Mouse (Mus musculus): ENCODE measurements around the gene Rnase9. TPM values are rescaled to one million over a fixed set of nuclear protein-coding genes. Genes with fewer than 3 reads are reported as not detected.

The Rnase9 gene
- polyA plus RNA-seq, 1 experiment, result not detected

DNA sequence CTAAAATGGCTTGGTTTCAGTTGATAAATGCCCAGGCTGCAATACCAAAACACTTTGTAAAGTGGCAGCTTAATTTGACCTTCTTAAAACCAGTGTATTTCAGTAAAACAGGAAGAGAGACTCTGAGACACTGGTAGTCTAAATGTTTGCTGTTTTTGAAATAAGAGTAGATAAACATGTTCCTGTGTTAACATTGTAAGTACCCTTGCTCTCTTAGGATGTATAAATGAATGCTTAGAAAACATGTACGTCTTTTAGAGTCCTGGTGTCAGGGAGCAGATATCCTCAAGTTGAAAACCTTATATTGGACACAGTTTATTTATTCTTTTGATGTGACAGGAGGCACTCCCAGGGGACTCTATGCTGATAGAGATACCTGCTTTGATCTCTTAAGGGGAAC, 6.5 kb downstream of the Rnase9 start:
- Histone ChIP-seq H3K27ac (ENCODE audit: insufficient read depth, low read length) (no peak overlapping the region), H3K4me1 (ENCODE audit: control insufficient read depth, insufficient read depth, low read length) (peaks cover 1% of the 10 kb centered on the region), H3K9me3 (replicated peaks; ENCODE audit: control insufficient read depth, insufficient read depth, low read length, poor library complexity, severe bottlenecking) (no peaks in the 10 kb centered on the region), H3K27me3 (ENCODE audit: control insufficient read depth, insufficient read depth, low read length, poor library complexity, severe bottlenecking) (no peaks in the 10 kb centered on the region), H3K4me3 (ENCODE audit: low read depth, low read length) (no peak overlapping the region), H3K36me3 (ENCODE audit: control insufficient read depth, insufficient read depth, low read length, poor library complexity, severe bottlenecking) (no peaks in the 10 kb centered on the region), H3K9ac (ENCODE audit: low read depth, poor library complexity, severe bottlenecking) (no peak overlapping the region)
- TF ChIP-seq CTCF (IDR thresholded peaks at IDR 0.05; ENCODE audit: low read depth, low read length) (no peak), POLR2A (IDR thresholded peaks at IDR 0.05; ENCODE audit: insufficient read depth, low read length) (no peak)

DNA sequence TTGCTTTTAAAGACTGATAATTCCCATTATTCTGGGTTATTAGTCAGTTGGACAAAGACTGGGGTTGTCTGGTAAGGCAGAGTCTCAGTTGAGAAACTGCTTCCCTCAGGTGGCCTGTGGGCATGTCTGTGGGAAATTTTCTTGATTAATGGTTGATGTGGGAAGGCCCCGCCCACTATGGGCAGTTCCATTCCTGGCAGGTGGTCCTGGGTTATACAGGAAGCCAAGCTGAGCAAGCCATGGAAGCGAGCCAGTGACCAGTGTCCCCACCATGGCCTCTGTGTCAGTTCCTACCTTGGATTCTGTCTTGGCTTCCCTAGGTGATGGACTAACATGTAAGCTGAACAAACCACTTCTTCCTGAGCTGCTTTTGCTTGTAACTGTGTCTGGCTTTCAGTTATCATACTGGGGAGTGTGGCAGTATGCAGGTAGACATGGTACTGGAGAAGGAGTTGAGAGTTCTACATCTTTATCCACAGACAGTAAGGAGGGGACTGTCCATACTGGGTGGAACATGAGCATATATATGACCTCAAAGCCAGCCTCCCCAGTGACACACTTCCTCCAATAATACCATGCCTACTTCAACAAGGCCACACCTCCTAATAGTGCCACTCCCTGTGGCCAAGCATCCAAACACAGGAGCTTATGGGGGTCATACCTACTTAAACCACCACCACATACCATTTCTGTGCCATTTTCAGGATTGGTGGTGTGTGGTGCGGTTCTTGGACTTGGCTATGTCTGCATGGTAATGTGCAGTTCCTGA, 14.1 kb downstream of the Rnase9 start:
- Histone ChIP-seq H3K4me1 (ENCODE audit: control insufficient read depth, insufficient read depth, low read length) (no peaks in the 10 kb centered on the region), H3K27ac (ENCODE audit: insufficient read depth, low read length) (no peak overlapping the region), H3K4me3 (ENCODE audit: low read depth, low read length) (no peak overlapping the region), H3K27me3 (ENCODE audit: control insufficient read depth, insufficient read depth, low read length, poor library complexity, severe bottlenecking) (no peaks in the 10 kb centered on the region), H3K36me3 (ENCODE audit: control insufficient read depth, insufficient read depth, low read length, poor library complexity, severe bottlenecking) (no peaks in the 10 kb centered on the region), H3K9ac (ENCODE audit: low read depth, poor library complexity, severe bottlenecking) (no peak overlapping the region), H3K9me3 (replicated peaks; ENCODE audit: control insufficient read depth, insufficient read depth, low read length, poor library complexity, severe bottlenecking) (no peaks in the 10 kb centered on the region)
- TF ChIP-seq POLR2A (IDR thresholded peaks at IDR 0.05; ENCODE audit: insufficient read depth, low read length), result no peak
- TF ChIP-seq CTCF (IDR thresholded peaks at IDR 0.05; ENCODE audit: low read depth, low read length), result no peak
- no peak for TF ChIP-seq EP300 (IDR thresholded peaks at IDR 0.05; ENCODE audit: insufficient read depth, low read depth, low read length)

DNA sequence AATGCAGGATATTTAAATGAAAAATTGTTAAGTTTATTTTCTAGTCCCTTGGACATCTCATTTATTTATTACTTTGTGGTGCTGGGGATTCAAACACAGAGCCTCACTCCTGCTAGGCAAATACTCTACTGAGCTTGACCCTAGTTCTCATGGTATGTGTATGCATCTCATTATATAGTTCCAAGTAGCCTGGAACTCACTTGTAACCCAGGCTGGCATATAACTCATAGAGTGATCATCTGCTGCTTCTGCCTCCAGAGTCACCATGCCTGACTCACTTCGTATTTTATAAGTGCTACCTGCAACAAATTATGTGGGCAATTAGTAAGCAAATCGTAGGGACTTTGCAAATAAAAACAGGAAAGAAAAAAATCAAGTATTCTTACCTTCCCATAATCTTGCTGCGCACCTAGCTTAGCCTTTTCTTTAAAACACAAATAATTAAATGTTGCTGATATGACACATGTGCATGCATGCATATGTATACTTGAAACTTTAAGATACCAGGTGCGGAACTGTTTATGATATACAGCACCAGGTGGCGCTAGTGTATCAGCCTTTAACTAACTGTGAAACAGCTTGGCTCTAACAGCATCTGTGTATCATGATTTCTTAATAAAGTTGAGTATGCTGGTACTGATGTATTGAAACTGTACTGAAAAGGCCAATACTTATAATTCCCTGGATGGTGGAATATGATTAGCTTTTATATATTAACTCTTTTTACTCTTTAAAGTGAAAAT, 15.1 kb downstream of the Rnase9 start:
- H3K36me3 ChIP-seq (ENCODE audit: control insufficient read depth, insufficient read depth, low read length, poor library complexity, severe bottlenecking), result no peaks in the 10 kb centered on the region

GRCm38 (mm10) chr14:51024820-51025219, 16.8 kb downstream of the Rnase9 start:
- H3K4me3 ChIP-seq (ENCODE audit: low read depth, low read length), result no peak overlapping the region
- no peaks in the 10 kb centered on the region for H3K36me3 ChIP-seq (ENCODE audit: control insufficient read depth, insufficient read depth, low read length, poor library complexity, severe bottlenecking)
- H3K9me3 ChIP-seq (replicated peaks; ENCODE audit: control insufficient read depth, insufficient read depth, low read length, poor library complexity, severe bottlenecking), result no peaks in the 10 kb centered on the region
- no peaks in the 10 kb centered on the region for H3K4me1 ChIP-seq (ENCODE audit: control insufficient read depth, insufficient read depth, low read length)
- TF ChIP-seq POLR2A (IDR thresholded peaks at IDR 0.05; ENCODE audit: insufficient read depth, low read length) (no peak), EP300 (IDR thresholded peaks at IDR 0.05; ENCODE audit: insufficient read depth, low read depth, low read length) (no peak), CTCF (IDR thresholded peaks at IDR 0.05; ENCODE audit: low read depth, low read length) (no peak)
- H3K9ac ChIP-seq (ENCODE audit: low read depth, poor library complexity, severe bottlenecking), result no peak overlapping the region
- H3K27me3 ChIP-seq (ENCODE audit: control insufficient read depth, insufficient read depth, low read length, poor library complexity, severe bottlenecking), result no peaks in the 10 kb centered on the region
- no peak overlapping the region for H3K27ac ChIP-seq (ENCODE audit: insufficient read depth, low read length)

More for the DNA sequence above, 15.1 kb downstream of the Rnase9 start:
- Histone ChIP-seq H3K9ac (ENCODE audit: low read depth, poor library complexity, severe bottlenecking) (no peak overlapping the region), H3K9me3 (replicated peaks; ENCODE audit: control insufficient read depth, insufficient read depth, low read length, poor library complexity, severe bottlenecking) (no peaks in the 10 kb centered on the region), H3K27me3 (ENCODE audit: control insufficient read depth, insufficient read depth, low read length, poor library complexity, severe bottlenecking) (no peaks in the 10 kb centered on the region), H3K4me3 (ENCODE audit: low read depth, low read length) (no peak overlapping the region), H3K4me1 (ENCODE audit: control insufficient read depth, insufficient read depth, low read length) (no peaks in the 10 kb centered on the region), H3K27ac (ENCODE audit: insufficient read depth, low read length) (no peak overlapping the region)
- peak; percentile 34 for TF ChIP-seq CTCF (IDR thresholded peaks at IDR 0.05; ENCODE audit: low read depth, low read length)
- no peak for TF ChIP-seq EP300 (IDR thresholded peaks at IDR 0.05; ENCODE audit: insufficient read depth, low read depth, low read length)

- Histone ChIP-seq H3K4me1 (ENCODE audit: control insufficient read depth, insufficient read depth, low read length) (no peaks in the 10 kb centered on the region), H3K27me3 (ENCODE audit: control insufficient read depth, insufficient read depth, low read length, poor library complexity, severe bottlenecking) (no peaks in the 10 kb centered on the region), H3K4me3 (ENCODE audit: low read depth, low read length) (no peak overlapping the region), H3K27ac (ENCODE audit: insufficient read depth, low read length) (no peak overlapping the region), H3K9ac (ENCODE audit: low read depth, poor library complexity, severe bottlenecking) (no peak overlapping the region), H3K9me3 (replicated peaks; ENCODE audit: control insufficient read depth, insufficient read depth, low read length, poor library complexity, severe bottlenecking) (no peaks in the 10 kb centered on the region), H3K36me3 (ENCODE audit: control insufficient read depth, insufficient read depth, low read length, poor library complexity, severe bottlenecking) (no peaks in the 10 kb centered on the region)
- TF ChIP-seq CTCF (IDR thresholded peaks at IDR 0.05; ENCODE audit: low read depth, low read length) (no peak), EP300 (IDR thresholded peaks at IDR 0.05; ENCODE audit: insufficient read depth, low read depth, low read length) (no peak), POLR2A (IDR thresholded peaks at IDR 0.05; ENCODE audit: insufficient read depth, low read length) (no peak)
Measured at GRCm38 (mm10) chr14:51023457-51023856, 18.2 kb downstream of the Rnase9 start.

DNA sequence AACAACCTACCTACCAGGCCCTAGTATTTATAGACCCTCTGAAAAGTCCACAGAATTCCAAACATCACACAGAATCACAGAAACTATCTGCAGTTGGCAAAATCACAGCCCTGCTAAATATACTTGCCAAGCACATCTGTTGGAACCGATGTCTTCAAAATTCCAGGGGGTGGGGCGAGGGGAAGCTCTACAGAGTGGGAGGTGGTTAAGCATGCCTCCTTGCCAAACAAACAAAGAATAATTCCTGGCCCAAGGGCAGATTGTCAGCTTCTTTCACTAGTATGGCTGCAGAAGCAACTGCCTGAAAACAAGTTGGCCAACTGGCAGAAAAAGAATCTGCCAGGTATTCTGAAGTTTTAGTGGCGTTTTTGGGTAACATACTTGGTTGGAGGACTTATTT, 24.4 kb downstream of the Rnase9 start:
- no peaks in the 10 kb centered on the region for H3K27me3 ChIP-seq (ENCODE audit: control insufficient read depth, insufficient read depth, low read length, poor library complexity, severe bottlenecking)
- H3K4me3 ChIP-seq (ENCODE audit: low read depth, low read length), result no peak overlapping the region
- TF ChIP-seq CTCF (IDR thresholded peaks at IDR 0.05; ENCODE audit: low read depth, low read length) (no peak), EP300 (IDR thresholded peaks at IDR 0.05; ENCODE audit: insufficient read depth, low read depth, low read length) (no peak), POLR2A (IDR thresholded peaks at IDR 0.05; ENCODE audit: insufficient read depth, low read length) (no peak)
- no peak overlapping the region for H3K9ac ChIP-seq (ENCODE audit: low read depth, poor library complexity, severe bottlenecking)
- no peaks in the 10 kb centered on the region for H3K9me3 ChIP-seq (replicated peaks; ENCODE audit: control insufficient read depth, insufficient read depth, low read length, poor library complexity, severe bottlenecking)
- H3K36me3 ChIP-seq (ENCODE audit: control insufficient read depth, insufficient read depth, low read length, poor library complexity, severe bottlenecking), result no peaks in the 10 kb centered on the region
- no peaks in the 10 kb centered on the region for H3K4me1 ChIP-seq (ENCODE audit: control insufficient read depth, insufficient read depth, low read length)
- no peak overlapping the region for H3K27ac ChIP-seq (ENCODE audit: insufficient read depth, low read length)

Measured in ES-Bruce4 (cell line).